Mouse (Mus musculus): ENCODE data around the gene Syce2.
"Not testable (repeated sequence)": the region's sequence is repeated elsewhere in the genome, so short reads cannot be mapped to it uniquely, and the experiment has no call there.

Syce2 gene

GRCm38 (mm10) chr8:84871376-84872308, at the start of gene Syce2:
Gene Syce2 (plus strand): TSS chr8:84872111.
- DNase-seq: peak; percentile 84

- DNase-seq: no peak
These were observed 49.2 kb upstream of the Syce2 start, which contains the start of gene Dand5 for GRCm38 (mm10) chr8:84822723-84823122. Gene Dand5 (minus strand): TSS chr8:84822823.

GRCm38 (mm10) chr8:84823653-84824052, 48.3 kb upstream of the Syce2 start:
- DNase-seq: peak; percentile 63

GRCm38 (mm10) chr8:84825636-84826035, 46.3 kb upstream of the Syce2 start:
- DNase-seq: no peak

GRCm38 (mm10) chr8:84826518-84826917, 45.4 kb upstream of the Syce2 start:
- not testable (repeated sequence) for DNase-seq

- DNase-seq: peak; percentile 36
These were observed 40.4 kb upstream of the Syce2 start, which contains the start of gene Gadd45gip1 for GRCm38 (mm10) chr8:84831490-84831889. Gene Gadd45gip1 (plus strand): TSS chr8:84831522.

GRCm38 (mm10) chr8:84832034-84832717, 39.7 kb upstream of the Syce2 start:
- peak; percentile 85 for DNase-seq

GRCm38 (mm10) chr8:84832759-84833742, 38.9 kb upstream of the Syce2 start:
- no peak for DNase-seq

GRCm38 (mm10) chr8:84834002-84834865, 37.7 kb upstream of the Syce2 start:
- no peak for DNase-seq

- no peak for DNase-seq
These were observed 36.8 kb upstream of the Syce2 start for GRCm38 (mm10) chr8:84834866-84835855.

GRCm38 (mm10) chr8:84837149-84837911, 34.6 kb upstream of the Syce2 start:
- no peak for DNase-seq

GRCm38 (mm10) chr8:84837912-84838470, 33.9 kb upstream of the Syce2 start:
- no peak for DNase-seq

GRCm38 (mm10) chr8:84838513-84838912, 33.4 kb upstream of the Syce2 start:
- DNase-seq: no peak

GRCm38 (mm10) chr8:84839411-84839810, 32.5 kb upstream of the Syce2 start:
- DNase-seq: no peak

GRCm38 (mm10) chr8:84839875-84840247, 32.0 kb upstream of the Syce2 start:
- DNase-seq: no peak

GRCm38 (mm10) chr8:84840248-84840999, 31.5 kb upstream of the Syce2 start, which contains the start of gene Rad23a:
Gene Rad23a (minus strand): TSS chr8:84840665.
- peak; percentile 89 for DNase-seq

GRCm38 (mm10) chr8:84841514-84841913, 30.4 kb upstream of the Syce2 start:
- DNase-seq: no peak

- no peak for DNase-seq
These were observed 27.4 kb upstream of the Syce2 start for GRCm38 (mm10) chr8:84844397-84845070.
